Mouse (Mus musculus): ENCODE data around the gene Ppm1h.
A peak's percentile ranks its signal among the peaks of the same experiment; 100 is the strongest.
"Not testable (repeated sequence)": the region's sequence is repeated elsewhere in the genome, so short reads cannot be mapped to it uniquely, and the experiment has no call there.

The Ppm1h gene

DNA sequence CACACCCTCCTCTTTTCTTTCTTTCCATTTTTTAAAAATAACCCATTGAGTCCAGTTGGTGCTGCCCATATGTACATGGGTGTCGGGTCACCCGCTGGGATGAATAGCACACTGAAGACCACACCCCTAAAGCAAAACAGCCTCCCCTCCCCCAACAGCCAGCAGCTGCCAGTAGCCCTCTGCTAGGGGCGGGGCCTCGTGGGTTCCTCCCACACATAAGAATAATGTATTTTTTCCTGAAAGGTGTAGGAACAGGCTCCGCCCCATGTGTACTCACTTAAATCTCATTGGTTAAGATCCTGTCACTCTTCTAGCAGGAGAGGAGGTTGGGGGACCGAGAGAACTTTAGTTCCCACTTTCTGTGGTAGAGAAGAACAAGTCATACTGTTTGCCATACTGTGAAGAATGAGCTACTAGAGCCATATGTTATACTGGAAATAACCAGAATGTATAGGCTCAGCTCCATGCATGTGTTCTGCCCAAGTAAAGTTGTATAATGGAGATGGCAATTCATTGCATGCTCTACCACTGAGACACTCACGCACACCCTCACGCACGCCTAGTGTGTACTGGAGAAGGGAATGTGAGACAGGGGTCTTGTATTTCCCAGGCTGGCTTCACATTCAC lies 231.0 kb downstream of the Ppm1h start:
- no peak for DNase-seq

DNA sequence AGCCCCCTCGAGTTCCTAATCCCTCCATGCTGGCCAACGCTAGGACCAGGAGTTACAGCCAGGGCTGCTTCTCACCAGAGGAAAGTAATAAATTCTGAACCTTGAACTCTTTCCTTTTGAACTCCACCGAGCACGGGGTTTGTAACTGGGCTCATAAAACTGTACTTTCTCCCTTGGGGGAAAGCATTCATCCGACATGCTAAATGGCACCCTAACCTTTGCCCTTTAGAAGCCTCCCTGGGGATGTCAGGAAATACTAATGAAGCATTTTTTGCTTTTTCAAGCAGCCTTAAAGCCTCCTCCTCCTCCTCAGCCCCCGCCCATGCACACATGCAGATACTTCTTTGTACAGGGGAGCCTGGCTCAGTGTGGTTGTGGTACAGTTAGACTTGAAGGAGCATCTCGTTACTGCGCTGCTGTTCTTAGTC lies 232.2 kb downstream of the Ppm1h start:
- no peak for DNase-seq

GRCm38 (mm10) chr10:122911668-122912067 lies 233.1 kb downstream of the Ppm1h start:
- no peak for DNase-seq

- DNase-seq, result no peak
Observed at GRCm38 (mm10) chr10:122912086-122912690, 233.6 kb downstream of the Ppm1h start.

GRCm38 (mm10) chr10:122912701-122913368 lies 234.3 kb downstream of the Ppm1h start:
- peak; percentile 59 for DNase-seq

DNA sequence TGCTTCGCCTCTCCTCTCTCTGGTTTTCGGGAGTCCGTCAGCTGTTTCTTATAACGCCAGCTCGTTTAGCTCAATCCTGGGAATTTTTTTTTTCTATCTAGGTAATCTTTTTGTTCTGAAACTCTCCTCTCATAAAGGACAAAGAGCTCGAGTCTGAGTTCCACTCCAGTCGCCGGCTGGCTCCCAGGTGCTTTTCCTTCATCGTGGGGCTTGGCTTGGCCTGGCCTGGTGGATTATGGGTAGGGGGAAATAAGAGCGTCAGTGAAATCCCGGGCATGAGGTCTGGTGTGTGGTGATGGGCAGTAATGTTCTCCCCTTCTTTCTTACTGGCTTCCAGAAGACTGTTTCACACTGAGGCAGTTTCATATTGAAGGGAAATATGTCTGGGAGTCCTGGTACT lies 234.8 kb downstream of the Ppm1h start:
- no peak for DNase-seq

DNA sequence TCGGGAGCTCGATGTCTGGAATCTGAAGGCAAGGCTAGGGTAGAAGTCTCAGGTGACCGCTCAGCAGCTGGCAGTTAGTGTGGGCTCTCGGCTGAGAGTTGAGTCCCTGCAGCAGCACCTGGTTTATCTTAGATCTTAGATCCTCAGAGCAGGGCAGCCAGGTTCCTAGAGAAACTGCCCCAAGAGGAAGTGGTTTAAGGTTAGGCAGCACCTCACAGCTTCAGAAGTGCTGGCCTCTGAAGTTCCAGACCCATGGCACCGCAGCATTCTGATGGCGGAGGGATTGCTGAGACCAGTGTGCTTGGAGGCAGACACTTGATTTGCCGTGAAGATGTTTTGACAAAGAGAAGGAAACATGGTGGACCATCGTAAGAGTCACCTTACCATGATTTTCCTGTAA lies 237.3 kb downstream of the Ppm1h start:
- DNase-seq, result no peak

- DNase-seq, result no peak
Observed at GRCm38 (mm10) chr10:122917648-122918324, 239.2 kb downstream of the Ppm1h start.

DNA sequence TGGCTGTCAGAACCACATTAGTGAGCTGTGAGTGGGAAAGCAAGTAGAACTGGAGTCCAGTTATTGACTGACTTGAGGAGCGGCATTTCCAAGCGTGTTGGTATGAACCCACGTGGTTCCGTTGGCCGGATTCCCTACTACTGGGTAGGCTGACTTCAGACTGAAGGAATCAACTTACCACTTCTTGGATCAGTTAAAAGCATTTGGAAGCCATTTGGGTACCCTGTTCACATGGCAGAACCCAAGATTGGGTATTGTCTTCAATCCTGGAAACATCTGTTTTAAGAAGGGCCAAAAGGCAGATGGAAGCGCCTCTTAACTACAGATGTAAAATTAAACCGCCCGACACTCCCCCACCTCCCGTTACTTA lies 239.7 kb downstream of the Ppm1h start:
- DNase-seq, result no peak

DNA sequence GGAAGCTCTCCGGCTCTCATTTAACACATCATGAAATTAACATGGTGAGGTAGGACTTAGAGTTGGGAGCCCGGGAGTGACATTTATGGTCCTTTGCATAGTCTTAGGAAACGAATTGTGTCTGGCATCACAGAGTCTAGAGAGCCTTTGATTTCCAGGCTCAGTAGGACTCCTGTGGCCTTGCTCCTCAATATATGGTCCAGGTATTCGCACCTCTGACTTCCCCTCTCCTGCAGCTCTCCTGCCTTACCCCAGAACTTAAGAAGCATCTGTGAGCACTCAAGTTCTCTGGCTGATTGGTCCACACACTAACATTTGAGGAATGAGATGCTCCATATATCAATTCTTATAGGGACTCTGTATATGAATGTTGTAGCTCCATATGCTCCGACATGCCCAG lies 240.2 kb downstream of the Ppm1h start:
- DNase-seq, result no peak

DNA sequence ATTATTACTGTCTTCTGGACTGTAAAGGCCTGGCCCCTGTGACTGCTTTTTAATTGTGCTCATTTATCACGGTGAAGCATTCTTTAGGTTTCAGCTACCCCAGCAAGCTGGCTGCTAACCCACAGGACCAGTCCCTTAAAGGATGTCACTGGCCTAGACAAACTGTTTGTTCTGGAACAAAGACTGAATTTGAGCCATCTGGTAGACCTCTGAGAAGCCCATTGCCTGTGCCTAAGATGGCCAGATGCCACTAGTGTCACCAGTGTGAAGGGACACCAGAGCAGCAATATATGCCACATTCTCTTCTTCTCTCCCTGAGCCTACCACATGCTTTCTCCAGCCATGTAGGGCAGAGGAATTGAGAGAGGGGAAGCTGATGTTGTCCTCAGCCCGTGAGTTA lies 240.9 kb downstream of the Ppm1h start:
- DNase-seq, result no peak

DNA sequence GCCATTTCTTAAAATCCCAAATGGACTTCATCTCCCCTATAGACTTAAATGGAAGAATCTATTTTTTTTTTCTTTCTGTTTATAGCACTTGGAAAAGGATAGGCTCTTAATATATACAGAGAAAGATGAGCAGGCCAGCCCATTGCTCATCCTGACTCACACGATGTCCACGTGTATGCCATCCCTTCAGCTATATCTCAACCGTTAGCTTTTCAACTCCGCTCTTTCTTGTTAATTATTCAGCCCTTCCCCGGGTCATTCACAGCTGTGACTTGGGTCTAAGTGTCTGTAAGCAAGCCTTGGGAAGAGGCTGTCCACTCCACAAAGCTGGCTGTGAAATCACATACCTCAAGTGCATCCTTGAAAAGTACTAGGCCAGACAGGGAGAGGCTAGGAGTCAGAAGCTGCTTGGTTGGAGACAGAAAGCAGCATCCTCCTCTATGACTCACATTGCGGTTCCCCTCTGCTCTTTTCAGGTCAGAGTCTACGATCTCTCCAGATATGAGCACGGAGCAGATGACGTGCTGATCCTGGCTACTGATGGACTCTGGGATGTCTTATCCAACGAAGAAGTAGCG lies 241.7 kb downstream of the Ppm1h start:
- DNase-seq, result no peak

DNA sequence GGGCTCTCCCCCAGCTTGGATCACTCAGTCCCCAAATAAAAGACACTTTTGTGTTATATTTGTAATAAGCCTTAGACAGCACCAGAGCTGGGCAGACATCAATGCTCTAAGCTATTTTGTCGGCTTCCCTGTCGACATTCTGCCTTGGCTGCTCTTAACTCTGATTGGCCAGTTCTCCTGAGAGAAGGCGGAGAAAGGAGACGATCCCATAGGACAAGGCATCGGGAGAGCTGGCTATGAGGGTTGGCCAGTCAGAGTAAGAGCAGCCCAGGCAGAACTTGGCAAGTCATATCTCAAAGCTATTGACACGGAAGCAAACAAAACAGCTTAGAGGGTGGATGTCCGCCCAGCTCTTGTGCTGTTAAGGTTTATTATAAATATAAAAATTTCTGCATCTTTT lies 243.7 kb downstream of the Ppm1h start:
- no peak for DNase-seq

GRCm38 (mm10) chr10:122924571-122924970 lies 246.0 kb downstream of the Ppm1h start:
- not testable (repeated sequence) for DNase-seq

DNA sequence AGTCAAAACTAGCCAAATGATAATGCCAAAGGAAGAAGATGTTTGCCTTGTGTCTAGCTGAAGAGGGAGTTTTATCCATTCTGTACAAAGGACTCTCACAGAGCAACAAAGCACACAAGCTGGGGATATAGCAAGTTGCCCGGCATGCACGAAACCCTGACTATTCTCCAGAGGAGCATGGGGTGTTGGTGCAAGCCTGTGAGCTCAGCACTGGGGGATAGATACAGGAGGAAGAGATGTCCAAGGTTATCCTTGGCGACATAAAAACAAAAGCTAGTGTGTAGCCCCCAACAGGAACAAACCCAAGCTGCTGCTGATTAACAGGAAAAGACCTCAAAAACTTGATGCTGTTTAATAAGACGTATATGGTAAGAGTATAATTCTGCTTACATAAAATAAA lies 247.7 kb downstream of the Ppm1h start:
- DNase-seq, result no peak

GRCm38 (mm10) chr10:122930520-122930919 lies 252.0 kb downstream of the Ppm1h start:
- no peak for DNase-seq

DNA sequence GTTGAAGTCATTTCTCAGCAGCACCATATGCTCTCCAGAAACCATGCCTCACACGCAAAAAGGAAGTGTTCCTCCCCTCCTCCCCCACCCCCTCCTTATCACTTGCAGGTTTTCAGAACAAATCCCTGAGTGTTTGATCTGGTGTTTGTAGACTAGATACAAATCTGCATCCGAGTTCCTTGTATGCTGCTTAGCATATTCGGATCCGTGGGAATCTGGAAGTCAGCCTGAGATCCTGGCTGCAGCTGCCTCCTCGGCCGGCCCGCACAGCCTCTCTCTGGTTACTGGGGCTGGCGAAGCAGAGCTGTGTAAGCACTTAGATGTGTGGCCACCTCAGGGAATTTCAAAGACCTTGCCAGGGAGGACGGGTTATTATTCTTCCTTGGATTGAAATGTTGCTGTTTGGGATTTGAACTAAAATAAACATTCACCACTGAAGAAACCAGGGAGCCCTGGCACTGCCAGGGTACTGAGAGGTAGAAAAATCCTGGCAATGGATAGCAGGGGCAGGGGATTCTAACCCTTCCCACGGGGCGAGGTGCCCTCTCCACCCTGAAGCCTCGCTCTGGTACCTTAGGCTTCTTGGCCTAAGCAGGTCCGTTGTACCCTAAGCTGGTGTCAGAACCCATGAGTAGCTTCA lies 252.8 kb downstream of the Ppm1h start:
- DNase-seq, result peak; percentile 55

DNA sequence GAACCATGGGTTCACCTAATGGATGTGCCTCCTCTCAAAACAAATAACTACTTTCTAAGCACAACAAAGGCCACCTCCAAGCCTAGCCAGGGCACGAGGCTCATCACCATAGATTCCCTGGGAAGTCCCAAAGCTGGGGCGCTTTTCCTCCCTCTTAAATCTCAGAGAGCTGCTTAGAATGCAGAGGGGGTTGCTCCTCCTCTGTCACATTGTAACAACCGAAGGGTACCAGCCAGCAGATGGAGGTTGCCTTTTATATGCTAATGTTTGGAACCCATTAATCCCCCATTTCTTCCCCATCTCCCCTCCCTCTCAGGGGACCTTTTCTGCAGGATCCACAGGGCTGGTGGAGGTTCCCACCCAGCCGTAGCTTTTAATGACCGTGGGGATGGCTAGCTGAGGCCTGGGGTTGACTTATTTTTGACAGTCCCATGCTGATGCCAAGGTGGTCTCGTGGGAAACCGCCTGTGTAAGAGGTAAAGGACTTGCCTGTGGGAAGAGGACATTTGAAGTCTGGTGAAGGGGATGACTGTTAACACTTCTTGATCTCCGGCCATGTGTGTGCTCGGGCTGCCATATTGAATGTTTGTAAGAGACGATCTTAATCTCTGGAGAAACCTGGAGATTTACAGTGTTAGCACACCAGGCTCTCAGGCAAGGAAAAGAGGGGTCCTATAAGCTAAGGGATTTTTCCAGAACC lies 253.4 kb downstream of the Ppm1h start:
- no peak for DNase-seq

GRCm38 (mm10) chr10:122933053-122933838 lies 254.7 kb downstream of the Ppm1h start:
- DNase-seq, result no peak

GRCm38 (mm10) chr10:122935406-122935805 lies 256.8 kb downstream of the Ppm1h start:
- DNase-seq, result not testable (repeated sequence)

DNA sequence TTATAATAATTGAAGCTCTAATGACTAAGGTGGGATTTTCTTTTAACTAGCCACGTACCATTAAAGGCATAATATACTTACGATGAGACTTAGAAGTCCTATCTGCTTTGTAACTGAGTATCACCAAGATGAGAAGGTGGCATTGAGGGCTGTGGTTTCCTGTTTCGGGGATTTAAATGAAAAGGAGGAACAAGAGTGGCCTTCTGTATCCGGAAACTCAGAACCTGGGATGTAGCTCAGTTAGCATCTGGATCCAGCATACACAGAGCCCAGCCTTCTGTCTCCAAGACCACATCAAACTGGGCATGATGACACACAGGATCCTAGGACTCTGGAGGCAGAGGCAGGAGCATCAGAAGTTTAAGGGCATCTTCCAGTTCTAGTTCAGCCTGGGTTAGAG lies 258.8 kb downstream of the Ppm1h start:
- DNase-seq, result not testable (repeated sequence)

DNA sequence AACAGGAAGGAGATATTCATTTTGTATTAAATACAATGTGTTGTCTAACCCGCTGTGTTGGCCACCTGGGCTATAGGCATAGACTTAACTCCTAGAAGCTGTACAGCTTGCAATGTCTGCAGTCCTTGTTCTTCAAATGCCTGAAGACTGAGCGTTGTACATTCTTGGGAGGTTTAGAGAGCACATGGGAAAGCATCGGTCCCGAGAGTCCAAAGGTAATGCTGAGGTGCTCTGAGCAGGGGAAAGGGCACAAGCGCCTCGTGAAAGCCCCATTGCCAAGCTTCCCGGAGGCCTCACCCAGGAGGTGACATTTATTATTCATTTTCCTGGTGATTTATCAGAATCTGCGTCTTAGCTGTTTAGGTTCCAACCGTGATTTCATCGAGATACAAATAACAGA lies 261.0 kb downstream of the Ppm1h start:
- no peak for DNase-seq

All from right cerebral cortex, postnatal 4 days (tissue).